Mouse (Mus musculus) hindbrain, embryonic 14.5 days (tissue): Measurements from ENCODE around the gene Oasl2. TPM values are rescaled to one million over a fixed set of nuclear protein-coding genes. Genes with fewer than 3 reads are reported as not detected.
"Not testable (repeated sequence)": the region's sequence is repeated elsewhere in the genome, so short reads cannot be mapped to it uniquely, and the experiment has no call there.

Experiments used
- ATAC-seq: fragments of 200-750 bp; cut with Nextera tagmentation; 2 replicates; pipeline ENCODE4 v1.8.0; 2017; ENCODE audit warnings: moderate number of reproducible peaks, mild to moderate bottlenecking, moderate TSS enrichment, moderate library complexity; ENCODE audit not compliant: low FRiP score
- DNase-seq: peaks from one replicate; pipeline ENCODE4 v3.0.0-alpha.2; 2015; ENCODE audit warnings: low spot score
- H3K27ac ChIP-seq: fragments of 300-500 bp; sonication (generic); 2 replicates; pipeline ENCODE4 v1.5.1; 2014; ENCODE audit warnings: mild to moderate bottlenecking, moderate library complexity
- H3K27me3 ChIP-seq: fragments of 300-500 bp; sonication (generic); 2 replicates; pipeline ENCODE4 v1.6.1; 2014; ENCODE audit warnings: mild to moderate bottlenecking, low read length, mixed read lengths; ENCODE audit not compliant: control insufficient read depth, insufficient read depth
- H3K36me3 ChIP-seq: fragments of 300-500 bp; sonication (generic); replicated peaks from 2 replicates; pipeline ENCODE4 v1.6.1; 2014; ENCODE audit not compliant: control insufficient read depth, insufficient read depth
- H3K4me1 ChIP-seq: fragments of 300-500 bp; sonication (generic); replicated peaks from 2 replicates; pipeline ENCODE4 v1.6.1; 2014; ENCODE audit warnings: antibody characterized with exemption, low read length, mixed read lengths; ENCODE audit not compliant: control insufficient read depth, insufficient read depth
- H3K4me2 ChIP-seq: fragments of 300-500 bp; sonication (generic); replicated peaks from 2 replicates; pipeline ENCODE4 v1.6.1; 2014; ENCODE audit warnings: mild to moderate bottlenecking, moderate library complexity
- H3K4me3 ChIP-seq: fragments of 300-500 bp; sonication (generic); replicated peaks from 2 replicates; pipeline ENCODE4 v1.5.1; 2014; ENCODE audit warnings: mild to moderate bottlenecking, low read length
- H3K9ac ChIP-seq: fragments of 300-500 bp; sonication (generic); 2 replicates; pipeline ENCODE4 v1.6.1; 2014
- H3K9me3 ChIP-seq: fragments of 300-500 bp; sonication (generic); 2 replicates; pipeline ENCODE4 v1.6.1; 2016; ENCODE audit warnings: low read length; ENCODE audit not compliant: control insufficient read depth
- WGBS: fragments of 180-500 bp; shearing (Covaris S2); extraction: QIAGEN DNeasy Blood & Tissue Kit; methylation state at CpG from one replicate; pipeline ENCODE4 v1.1.7; 2014; 5-methylcytosine and 5-hydroxymethylcytosine counted together
- polyA plus RNA-seq: library from polyadenylated mRNA; unstranded; fragments of >200 nt; fragmentation: Nextera tagmentation; extraction: Ambion mirVana; gene quantifications from 2 replicates; pipeline ENCODE4 v1.2.1, GENCODE M21; 2014

Oasl2 gene
- polyA plus RNA-seq, 1 experiment from 2014 or later, result 3.7 TPM

GRCm38 (mm10) chr5:114902413-114902812 lies 5.7 kb downstream of the Oasl2 start:
- Histone ChIP-seq H3K27me3 (no peaks in the 10 kb centered on the region), H3K4me2 (no peak overlapping the region), H3K4me3 (no peak overlapping the region), H3K4me1 (no peaks in the 10 kb centered on the region), H3K9ac (no peak overlapping the region), H3K9me3 (no peaks in the 10 kb centered on the region), H3K36me3 (no peaks in the 10 kb centered on the region), H3K27ac (no peak overlapping the region)
- 46% methylated on average over 1 of the region's 1 CpGs for WGBS
- no peak for ATAC-seq
- DNase-seq, result no peak

- no peak for ATAC-seq
- Histone ChIP-seq H3K27ac (no peak overlapping the region), H3K4me2 (no peak overlapping the region), H3K4me1 (no peaks in the 10 kb centered on the region), H3K4me3 (no peak overlapping the region), H3K9ac (no peak overlapping the region), H3K36me3 (no peaks in the 10 kb centered on the region), H3K27me3 (no peaks in the 10 kb centered on the region), H3K9me3 (no peaks in the 10 kb centered on the region)
- WGBS, result 50% methylated on average over 13 of the region's 13 CpGs
- no peak for DNase-seq
These were observed 12.0 kb downstream of the Oasl2 start for GRCm38 (mm10) chr5:114908598-114909305.

- Histone ChIP-seq H3K27me3 (no peaks in the 10 kb centered on the region), H3K36me3 (no peaks in the 10 kb centered on the region), H3K4me2 (no peak overlapping the region), H3K4me3 (no peak overlapping the region), H3K27ac (no peak overlapping the region), H3K9ac (no peak overlapping the region), H3K4me1 (no peaks in the 10 kb centered on the region), H3K9me3 (no peaks in the 10 kb centered on the region)
- DNase-seq, result no peak
- 81% methylated on average over 4 of the region's 4 CpGs for WGBS
- no peak for ATAC-seq
These were observed 16.9 kb downstream of the Oasl2 start for GRCm38 (mm10) chr5:114913686-114914085.

- DNase-seq (no peak), ATAC-seq (no peak)
- Histone ChIP-seq H3K4me2 (no peak overlapping the region), H3K9me3 (no peaks in the 10 kb centered on the region), H3K9ac (no peak overlapping the region), H3K36me3 (no peaks in the 10 kb centered on the region), H3K27ac (no peak overlapping the region), H3K4me3 (no peak overlapping the region), H3K4me1 (no peaks in the 10 kb centered on the region), H3K27me3 (no peaks in the 10 kb centered on the region)
- 88% methylated on average over 8 of the region's 8 CpGs for WGBS
These were observed 18.1 kb downstream of the Oasl2 start for GRCm38 (mm10) chr5:114914855-114915254.

DNA sequence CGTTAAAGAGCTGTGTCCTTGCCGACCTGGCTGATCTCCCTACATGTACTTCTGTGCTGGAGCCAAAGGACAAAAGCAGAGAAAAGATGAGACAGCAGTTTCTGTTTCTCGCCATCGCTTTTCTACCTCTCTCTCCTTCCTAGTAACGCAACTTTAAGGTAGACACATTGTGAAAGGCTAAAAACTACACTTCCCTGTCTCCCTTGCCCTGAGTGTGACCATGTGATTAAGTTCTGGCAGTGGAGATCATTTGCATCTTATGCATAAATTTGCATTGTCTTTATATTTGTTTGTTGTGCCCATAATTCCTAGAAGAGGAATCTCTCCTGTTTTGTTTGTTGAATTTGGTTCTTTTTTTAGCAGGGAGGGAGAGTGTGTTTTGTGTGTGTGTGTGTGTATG lies 19.1 kb downstream of the Oasl2 start:
- DNase-seq (no peak), ATAC-seq (no peak)
- Histone ChIP-seq H3K4me2 (no peak overlapping the region), H3K36me3 (no peaks in the 10 kb centered on the region), H3K27me3 (no peaks in the 10 kb centered on the region), H3K9me3 (no peaks in the 10 kb centered on the region), H3K4me1 (no peaks in the 10 kb centered on the region), H3K9ac (no peak overlapping the region), H3K4me3 (no peak overlapping the region), H3K27ac (no peak overlapping the region)
- 79% methylated on average over 5 of the region's 5 CpGs for WGBS

- no peak for ATAC-seq
These were observed 20.0 kb downstream of the Oasl2 start for GRCm38 (mm10) chr5:114916777-114917176.

DNA sequence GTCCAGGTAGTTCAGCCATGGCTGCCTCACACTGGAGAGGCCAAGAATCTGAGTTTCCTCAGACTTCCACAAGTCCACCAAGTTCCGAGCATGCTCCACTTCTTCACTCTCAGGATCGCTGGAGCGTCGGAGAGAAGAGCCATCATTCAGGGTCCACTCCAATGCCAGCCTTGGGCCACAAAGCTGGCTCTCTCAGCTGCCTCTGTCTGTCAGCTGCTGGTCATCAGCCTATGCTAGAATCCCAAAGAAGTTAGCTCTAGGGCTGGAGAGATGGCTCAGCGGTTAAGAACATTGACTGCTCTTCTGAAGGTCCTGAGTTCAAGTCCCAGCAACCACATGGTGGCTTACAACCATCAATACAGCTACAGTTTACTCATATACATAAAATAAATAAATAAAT lies 20.6 kb downstream of the Oasl2 start:
- ATAC-seq, result not testable (repeated sequence)
- WGBS, result 92% methylated on average over 5 of the region's 5 CpGs

More at GRCm38 (mm10) chr5:114916777-114917176, 20.0 kb downstream of the Oasl2 start:
- no peaks in the 10 kb centered on the region for H3K36me3 ChIP-seq
- no peak overlapping the region for H3K4me2 ChIP-seq
- no peaks in the 10 kb centered on the region for H3K4me1 ChIP-seq
- no peak for DNase-seq
- 88% methylated on average over 4 of the region's 4 CpGs for WGBS
- no peaks in the 10 kb centered on the region for H3K9me3 ChIP-seq
- H3K27ac ChIP-seq, result no peak overlapping the region
- H3K27me3 ChIP-seq, result no peaks in the 10 kb centered on the region
- no peak overlapping the region for H3K4me3 ChIP-seq
- H3K9ac ChIP-seq, result no peak overlapping the region

DNA sequence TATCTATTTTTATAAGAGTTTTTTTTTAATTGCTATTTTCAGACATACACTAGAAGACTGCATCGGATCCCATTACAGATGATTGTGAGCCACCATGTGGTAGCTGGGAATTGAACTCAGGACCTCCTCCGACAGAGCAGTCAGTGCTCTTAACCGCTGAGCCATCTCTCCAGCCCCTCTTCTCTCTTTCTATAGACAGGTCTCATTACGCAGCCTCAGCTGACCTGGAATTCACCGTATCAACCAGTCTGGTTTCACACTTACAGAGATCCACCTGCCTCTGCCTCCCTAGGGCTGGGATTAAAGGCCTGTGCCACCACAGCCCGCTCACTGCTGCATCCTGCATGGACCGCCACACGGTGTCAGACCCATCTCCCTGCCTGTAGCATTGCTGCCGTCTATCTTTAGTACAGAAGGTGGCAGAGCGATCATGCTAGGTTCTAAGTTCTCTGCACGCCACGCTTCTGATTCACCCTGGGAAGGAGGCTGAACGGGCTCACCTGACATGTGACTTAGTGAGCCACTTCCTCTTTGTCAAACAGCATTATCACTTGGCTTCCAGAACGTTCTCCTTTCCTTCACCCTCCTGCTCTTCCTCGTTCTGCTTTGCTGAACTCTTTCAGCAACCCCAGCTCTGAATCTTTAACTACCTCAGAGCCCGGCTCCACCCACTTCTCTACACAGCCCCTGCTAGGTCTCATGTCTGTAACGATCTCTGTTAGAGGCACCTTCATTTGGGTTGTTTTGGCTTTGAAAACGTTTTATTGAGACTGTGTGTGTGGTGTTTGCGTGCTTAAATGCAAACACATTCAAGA lies 25.0 kb downstream of the Oasl2 start:
- WGBS, result 81% methylated on average over 19 of the region's 19 CpGs
- DNase-seq (no peak), ATAC-seq (no peak)
- Histone ChIP-seq H3K4me1 (0 out of 2 replicates have a peak, but pooled peaks cover 5% of the 10 kb centered on the region), H3K36me3 (no peaks in the 10 kb centered on the region), H3K27ac (no peak overlapping the region), H3K27me3 (no peaks in the 10 kb centered on the region), H3K9ac (no peak overlapping the region), H3K9me3 (peaks cover 5% of the 10 kb centered on the region; the same call in 1 of the 2 replicates), H3K4me2 (no peak overlapping the region), H3K4me3 (no peak overlapping the region)

More for the DNA sequence above, 20.6 kb downstream of the Oasl2 start:
- H3K9ac ChIP-seq, H3K36me3 ChIP-seq, H3K27me3 ChIP-seq, DNase-seq, H3K27ac ChIP-seq, H3K4me2 ChIP-seq, H3K4me3 ChIP-seq, H3K4me1 ChIP-seq, H3K9me3 ChIP-seq: not testable (repeated sequence)

DNA sequence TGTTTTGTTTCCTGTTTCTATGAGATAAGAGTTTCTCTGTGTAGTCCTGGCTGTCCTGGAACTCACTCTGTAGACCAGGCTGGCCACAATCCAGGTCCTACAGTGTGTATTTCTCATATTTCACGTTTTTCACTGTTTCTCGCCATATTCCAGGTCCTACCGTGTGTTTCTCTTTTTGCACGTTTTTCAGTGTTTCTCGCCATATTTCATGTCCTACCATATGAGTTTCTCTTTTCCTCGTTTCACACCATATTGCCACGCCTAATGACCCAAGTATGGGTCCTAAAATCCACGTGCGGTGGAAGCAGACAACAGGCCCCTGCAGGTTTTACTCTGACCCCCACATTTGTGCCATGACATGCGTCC lies 25.6 kb downstream of the Oasl2 start:
- 66% methylated on average over 10 of the region's 10 CpGs for whole genome bisulfite sequencing
- peaks cover 5% of the 10 kb centered on the region; the same call in 1 of the 2 replicates for H3K9me3 ChIP-seq
- 0 out of 2 replicates have a peak, but pooled peaks cover 5% of the 10 kb centered on the region for H3K4me1 ChIP-seq
- H3K9ac ChIP-seq, result no peak overlapping the region
- H3K4me3 ChIP-seq, result no peak overlapping the region
- H3K27me3 ChIP-seq, result no peaks in the 10 kb centered on the region
- DNase-seq, result no peak
- H3K27ac ChIP-seq, result no peak overlapping the region
- H3K4me2 ChIP-seq, result no peak overlapping the region
- ATAC-seq, result no peak
- no peaks in the 10 kb centered on the region for H3K36me3 ChIP-seq
